Mouse (Mus musculus): Measurements from ENCODE around the gene Gsap. TPM values are rescaled to one million over a fixed set of nuclear protein-coding genes. Genes with fewer than 3 reads are reported as not detected.
"Not testable (repeated sequence)": the region's sequence is repeated elsewhere in the genome, so short reads cannot be mapped to it uniquely, and the experiment has no call there.

The Gsap gene
- total RNA-seq (2021) (1 to 10 TPM; 3.5 to 3.7 TPM), polyA plus RNA-seq (2012; rRNA removed) (1.7 and 4.7 TPM in 2 replicates)
- long read RNA-seq, partial matches to known transcripts = 0 of 7 reads
- long read RNA-seq, other reads (novel, unspliced or antisense) = 3 of 7 reads

GRCm38 (mm10) chr5:21185764-21186685 is at the start of gene Gsap:
Gene Gsap (plus strand): TSS chr5:21186255.
- no peaks in the 10 kb centered on the region for H3K79me2 ChIP-seq (replicated peaks; ENCODE audit: control insufficient read depth, insufficient read depth, low read length)
- peak within 1 kb of the TSS; percentile 76 for H3K27ac ChIP-seq
- DNase-seq = peak; percentile 83 to 88
- H3K4me1 ChIP-seq (ENCODE audit: control insufficient read depth, insufficient read depth, low read length) = peaks cover 4% of the 10 kb centered on the region; the same call in 1 of the 2 replicates
- intact Hi-C loops (cut with DNase I) = no loop called here
- H3K4me3 ChIP-seq = peak within 1 kb of the TSS; percentile 74
- WGBS = 5% methylated on average over 43 of the region's 43 CpGs
- H3K9ac ChIP-seq (ENCODE audit: low read depth, low read length) = peak within 1 kb of the TSS; percentile 66
- peak; percentile 52; the same call in 1 of the 2 replicates for TF ChIP-seq POLR2A (IDR thresholded peaks at IDR 0.05; ENCODE audit: insufficient read depth, low read depth, low read length)
- no peak for TF ChIP-seq CTCF (IDR thresholded peaks at IDR 0.05)
- no peaks in the 10 kb centered on the region for H3K27me3 ChIP-seq (ENCODE audit: control insufficient read depth, insufficient read depth, low read length)
- no peaks in the 10 kb centered on the region for H3K36me3 ChIP-seq (ENCODE audit: control insufficient read depth, insufficient read depth, low read length)

- Histone ChIP-seq H3K27ac (no peak overlapping the region), H3K36me3 (ENCODE audit: control insufficient read depth, insufficient read depth, low read length) (no peaks in the 10 kb centered on the region), H3K79me2 (replicated peaks; ENCODE audit: control insufficient read depth, insufficient read depth, low read length) (no peaks in the 10 kb centered on the region), H3K4me3 (no peak overlapping the region), H3K4me1 (ENCODE audit: control insufficient read depth, insufficient read depth, low read length) (no peaks in the 10 kb centered on the region; the same call in none of the 2 replicates), H3K9ac (ENCODE audit: low read depth, low read length) (no peak overlapping the region), H3K27me3 (ENCODE audit: control insufficient read depth, insufficient read depth, low read length) (no peaks in the 10 kb centered on the region)
- peak in 1 of 2 experiments; percentile 15 for DNase-seq
- 49% methylated on average over 5 of the region's 5 CpGs for WGBS
- intact Hi-C loops (cut with DNase I) = no loop called here
- TF ChIP-seq EP300 (IDR thresholded peaks at IDR 0.05; ENCODE audit: insufficient read depth, low read depth, low read length) = no peak
Observed at GRCm38 (mm10) chr5:21136575-21136974, 49.5 kb upstream of the Gsap start.

DNA sequence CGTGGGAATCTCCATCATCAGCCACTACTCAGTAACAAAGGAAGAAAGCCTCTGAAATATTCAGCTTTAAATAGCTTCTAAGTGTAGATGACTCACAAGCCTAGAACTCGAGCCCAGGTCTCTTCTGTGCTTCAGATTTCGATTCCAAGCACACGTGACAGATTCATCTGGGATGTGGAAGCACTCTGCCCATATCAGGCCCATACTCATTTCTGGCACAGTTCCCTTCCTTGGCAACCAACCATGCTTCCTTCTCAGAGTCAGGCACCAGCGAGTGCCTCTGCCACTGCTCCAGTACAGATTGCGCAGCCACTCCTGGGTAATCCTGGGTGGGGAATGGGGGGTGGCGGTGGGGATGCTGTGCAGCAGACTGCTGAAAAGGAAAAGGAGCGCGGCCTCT is 46.5 kb upstream of the Gsap start:
- peak; percentile 75 to 86 for DNase-seq

DNA sequence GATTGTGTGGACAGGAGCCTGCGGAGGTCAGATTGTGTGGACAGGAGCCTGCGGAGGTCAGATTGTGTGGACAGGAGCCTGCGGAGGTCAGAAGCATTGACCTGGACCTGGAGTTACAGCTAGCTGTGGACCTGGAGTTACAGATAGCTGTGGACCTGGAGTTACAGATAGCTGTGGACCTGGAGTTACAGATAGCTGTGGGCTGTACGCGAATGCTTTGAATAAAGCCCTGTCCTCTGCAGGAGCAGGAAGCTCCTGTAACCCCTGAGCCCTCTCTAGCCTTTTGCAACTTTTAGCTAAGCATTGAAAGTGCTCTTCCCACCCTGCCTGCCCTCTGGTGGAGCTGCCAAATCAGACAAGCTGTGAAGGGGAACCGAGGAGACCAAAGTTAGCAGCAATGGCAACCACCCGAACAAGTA is 44.9 kb upstream of the Gsap start:
- H3K9ac ChIP-seq (ENCODE audit: low read depth, low read length); H3K4me1 ChIP-seq (ENCODE audit: control insufficient read depth, insufficient read depth, low read length); H3K79me2 ChIP-seq (replicated peaks; ENCODE audit: control insufficient read depth, insufficient read depth, low read length); H3K4me3 ChIP-seq; H3K36me3 ChIP-seq (ENCODE audit: control insufficient read depth, insufficient read depth, low read length); H3K27me3 ChIP-seq (ENCODE audit: control insufficient read depth, insufficient read depth, low read length): not testable (repeated sequence)
- intact Hi-C loops (cut with DNase I) = loop anchor here (5.0 to 10.0 kb wide), 2 partner anchors 129 to 226 kb away; no protein-coding TSS in a partner anchor
- DNase-seq = peak; percentile 49 to 58
- WGBS = 53% methylated on average over 7 of the region's 7 CpGs
- TF ChIP-seq CTCF (IDR thresholded peaks at IDR 0.05) = peak; percentile 64
- peak overlapping the region; percentile 55 for H3K27ac ChIP-seq

More for the DNA sequence above, 46.5 kb upstream of the Gsap start:
- H3K9ac ChIP-seq (ENCODE audit: low read depth, low read length) = no peak overlapping the region
- H3K4me1 ChIP-seq (ENCODE audit: control insufficient read depth, insufficient read depth, low read length) = peaks cover 1% of the 10 kb centered on the region
- intact Hi-C loops (cut with DNase I) = no loop called here
- peak overlapping the region; percentile 27; the same call in 1 of the 2 replicates for H3K4me3 ChIP-seq
- TF ChIP-seq POLR2A (IDR thresholded peaks at IDR 0.05; ENCODE audit: insufficient read depth, low read depth, low read length) (peak; percentile 14; the same call in 1 of the 2 replicates), CTCF (IDR thresholded peaks at IDR 0.05) (0 out of 2 replicates have a peak, but pooled peaks have one; percentile 20), EP300 (IDR thresholded peaks at IDR 0.05; ENCODE audit: insufficient read depth, low read depth, low read length) (0 out of 2 replicates have a peak, but pooled peaks have one; percentile 32)
- no peaks in the 10 kb centered on the region for H3K79me2 ChIP-seq (replicated peaks; ENCODE audit: control insufficient read depth, insufficient read depth, low read length)
- no peaks in the 10 kb centered on the region for H3K27me3 ChIP-seq (ENCODE audit: control insufficient read depth, insufficient read depth, low read length)
- peak overlapping the region; percentile 64 for H3K27ac ChIP-seq
- H3K36me3 ChIP-seq (ENCODE audit: control insufficient read depth, insufficient read depth, low read length) = no peaks in the 10 kb centered on the region
- WGBS = 12% methylated on average over 9 of the region's 9 CpGs

- Histone ChIP-seq H3K4me3 (no peak overlapping the region), H3K27me3 (ENCODE audit: control insufficient read depth, insufficient read depth, low read length) (no peaks in the 10 kb centered on the region), H3K4me1 (ENCODE audit: control insufficient read depth, insufficient read depth, low read length) (peaks cover 1% of the 10 kb centered on the region), H3K79me2 (replicated peaks; ENCODE audit: control insufficient read depth, insufficient read depth, low read length) (no peaks in the 10 kb centered on the region), H3K9ac (ENCODE audit: low read depth, low read length) (no peak overlapping the region), H3K27ac (peak overlapping the region; percentile 55), H3K36me3 (ENCODE audit: control insufficient read depth, insufficient read depth, low read length) (no peaks in the 10 kb centered on the region)
- TF ChIP-seq POLR2A (IDR thresholded peaks at IDR 0.05; ENCODE audit: insufficient read depth, low read depth, low read length) = no peak
- no peak for TF ChIP-seq EP300 (IDR thresholded peaks at IDR 0.05; ENCODE audit: insufficient read depth, low read depth, low read length)
- TF ChIP-seq CTCF (IDR thresholded peaks at IDR 0.05) = no peak
- WGBS = 47% methylated on average over 5 of the region's 5 CpGs
- intact Hi-C loops (cut with DNase I) = loop anchor here (5.0 to 10.0 kb wide), 2 partner anchors 129 to 227 kb away; no protein-coding TSS in a partner anchor
- no peak for DNase-seq
Observed at GRCm38 (mm10) chr5:21141626-21142025, 44.4 kb upstream of the Gsap start.

DNA sequence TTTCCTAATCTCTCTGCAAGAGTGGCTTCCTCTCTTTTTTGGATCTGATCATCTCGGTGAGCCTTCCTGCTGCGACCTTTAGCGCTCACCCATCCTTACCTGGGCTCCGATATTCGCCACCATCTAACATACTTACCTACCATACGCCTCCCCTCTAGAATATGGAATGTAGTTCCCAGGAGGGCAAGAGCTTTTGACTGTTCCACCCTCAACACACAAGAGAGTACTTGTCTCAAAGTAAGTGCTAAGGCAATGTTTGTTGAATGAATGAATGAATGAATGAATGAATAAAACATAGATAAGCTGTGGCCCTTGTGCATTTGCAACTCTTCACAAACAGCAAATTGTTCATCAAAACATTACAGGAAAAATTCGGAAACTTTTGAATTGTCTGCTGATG is 43.0 kb upstream of the Gsap start:
- 86% methylated on average over 7 of the region's 7 CpGs for WGBS
- H3K4me1 ChIP-seq (ENCODE audit: control insufficient read depth, insufficient read depth, low read length) = peaks cover 1% of the 10 kb centered on the region
- intact Hi-C loops (cut with DNase I) = loop anchor here (5.0 to 10.0 kb wide), 2 partner anchors 131 to 228 kb away; no protein-coding TSS in a partner anchor
- H3K79me2 ChIP-seq (replicated peaks; ENCODE audit: control insufficient read depth, insufficient read depth, low read length) = no peaks in the 10 kb centered on the region
- DNase-seq = no peak
- H3K4me3 ChIP-seq = no peak overlapping the region
- TF ChIP-seq POLR2A (IDR thresholded peaks at IDR 0.05; ENCODE audit: insufficient read depth, low read depth, low read length) (no peak), EP300 (IDR thresholded peaks at IDR 0.05; ENCODE audit: insufficient read depth, low read depth, low read length) (no peak), CTCF (IDR thresholded peaks at IDR 0.05) (no peak)
- no peaks in the 10 kb centered on the region for H3K36me3 ChIP-seq (ENCODE audit: control insufficient read depth, insufficient read depth, low read length)
- no peak overlapping the region for H3K9ac ChIP-seq (ENCODE audit: low read depth, low read length)
- H3K27ac ChIP-seq = no peak overlapping the region
- no peaks in the 10 kb centered on the region for H3K27me3 ChIP-seq (ENCODE audit: control insufficient read depth, insufficient read depth, low read length)

Data from heart, adult 2 months (tissue).